Mouse (Mus musculus) heart, embryonic 10.5 days (tissue): ENCODE data around the gene Styk1. TPM values are rescaled to one million over a fixed set of nuclear protein-coding genes. Genes with fewer than 3 reads are reported as not detected.

ENCODE experiments used
- DNase-seq: peaks from one replicate; pipeline ENCODE4 v3.0.0-alpha.2; 2017; ENCODE audit warnings: low spot score
- H3K27ac ChIP-seq: fragments of 300-500 bp; sonication (generic); 2 replicates; pipeline ENCODE4 v1.5.1; 2016; ENCODE audit warnings: mild to moderate bottlenecking
- H3K27me3 ChIP-seq: fragments of 300-500 bp; sonication (generic); 2 replicates; pipeline ENCODE4 v1.6.1; 2016; ENCODE audit warnings: mild to moderate bottlenecking; ENCODE audit not compliant: poor library complexity, insufficient read depth, severe bottlenecking
- H3K36me3 ChIP-seq: fragments of 300-500 bp; sonication (generic); 2 replicates; pipeline ENCODE4 v1.6.1; 2016; ENCODE audit warnings: mild to moderate bottlenecking, moderate library complexity
- H3K4me1 ChIP-seq: fragments of 300-500 bp; sonication (generic); 2 replicates; pipeline ENCODE4 v1.6.1; 2016; ENCODE audit warnings: mild to moderate bottlenecking
- H3K4me3 ChIP-seq: fragments of 300-500 bp; sonication (generic); 2 replicates; pipeline ENCODE4 v1.5.1; 2016; ENCODE audit warnings: mild to moderate bottlenecking, moderate library complexity
- H3K9me3 ChIP-seq: fragments of 300-500 bp; sonication (generic); 2 replicates; pipeline ENCODE4 v1.6.1; 2016; ENCODE audit warnings: mild to moderate bottlenecking, moderate library complexity
- WGBS: fragments of 180-500 bp; shearing (Covaris S2); methylation state at CpG from one replicate; pipeline ENCODE4 v1.1.7; 2016; 5-methylcytosine and 5-hydroxymethylcytosine counted together
- polyA plus RNA-seq: library from polyadenylated mRNA; unstranded; fragments of >200 nt; fragmentation: Nextera tagmentation; extraction: Ambion mirVana; gene quantifications from 2 replicates; pipeline ENCODE4 v1.2.1, GENCODE M21; 2016

The Styk1 gene
- polyA plus RNA-seq, 1 experiment from 2014 or later = 1.0 TPM

DNA sequence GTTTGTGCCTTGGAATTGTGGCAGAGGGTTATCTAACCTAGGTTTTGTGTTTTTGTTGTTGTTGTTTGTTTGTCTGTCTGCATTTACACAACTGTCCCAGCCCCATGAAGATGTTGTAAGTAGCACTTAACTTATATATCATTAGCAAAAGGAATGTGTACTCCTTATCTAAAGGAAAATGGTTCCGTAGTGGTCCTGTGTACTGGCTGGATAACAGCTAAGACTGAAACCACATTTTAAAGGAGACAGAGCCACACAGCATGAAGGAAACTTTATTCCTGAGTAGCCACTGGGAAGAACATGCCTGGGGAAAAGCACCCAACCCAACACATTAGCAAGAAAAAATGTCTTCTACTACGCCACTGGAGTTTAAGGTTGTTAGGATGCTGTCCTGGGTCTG is 6.1 kb upstream of the Styk1 start:
- WGBS = 71% methylated on average over 2 of the region's 2 CpGs
- DNase-seq = no peak

DNA sequence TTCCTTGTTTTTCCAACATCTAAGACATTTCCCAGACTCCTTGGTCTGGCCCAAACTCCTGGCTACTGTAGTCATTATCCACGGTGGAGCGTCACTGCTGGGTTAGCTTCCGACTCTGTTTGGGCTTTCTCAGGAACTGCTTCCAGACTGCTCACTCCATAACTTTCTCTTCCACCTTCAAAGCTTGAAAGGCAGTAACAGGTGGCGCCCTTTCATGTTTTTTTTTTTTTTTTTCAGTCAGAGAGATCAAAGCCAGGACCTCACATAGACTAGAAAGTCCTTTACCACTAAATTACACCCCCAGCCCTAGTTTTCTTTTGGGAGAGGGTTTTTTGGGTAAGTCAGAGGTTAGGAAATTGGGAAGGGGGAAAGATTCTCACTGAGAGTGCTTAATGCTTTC is 1.5 kb upstream of the Styk1 start:
- H3K27me3 ChIP-seq = no peaks in the 10 kb centered on the region
- no peaks in the 10 kb centered on the region for H3K9me3 ChIP-seq
- H3K4me3 ChIP-seq = no peak overlapping the region
- no peak overlapping the region for H3K27ac ChIP-seq
- H3K4me1 ChIP-seq = 0 out of 2 replicates have a peak, but pooled peaks cover 3% of the 10 kb centered on the region
- WGBS = 51% methylated on average over 4 of the region's 4 CpGs
- DNase-seq = no peak
- H3K36me3 ChIP-seq = no peaks in the 10 kb centered on the region

More for the DNA sequence above, 6.1 kb upstream of the Styk1 start:
- Histone ChIP-seq H3K4me3 (no peak overlapping the region), H3K9me3 (no peaks in the 10 kb centered on the region), H3K4me1 (no peaks in the 10 kb centered on the region), H3K27ac (no peak overlapping the region), H3K27me3 (no peaks in the 10 kb centered on the region), H3K36me3 (peaks cover 13% of the 10 kb centered on the region)

DNA sequence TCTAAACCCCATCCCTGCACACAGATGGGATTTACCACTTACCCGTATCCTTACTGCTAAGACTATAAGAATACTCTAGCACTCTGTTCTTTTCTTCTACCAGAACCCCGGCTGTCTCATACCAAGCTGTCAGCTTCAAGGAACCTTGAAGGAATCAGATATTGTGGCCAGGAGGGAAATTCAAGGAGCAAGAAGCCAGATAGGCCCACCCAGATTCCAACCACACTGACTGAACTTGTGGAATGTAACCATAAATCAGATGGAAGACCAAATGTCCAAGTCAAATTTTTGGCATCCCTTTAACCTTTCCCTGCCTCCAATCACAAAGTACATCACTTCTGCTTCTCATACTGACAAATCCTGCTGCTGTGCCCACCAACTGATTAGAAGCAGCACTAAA is 6.4 kb downstream of the Styk1 start:
- Histone ChIP-seq H3K27ac (no peak overlapping the region), H3K4me1 (no peaks in the 10 kb centered on the region), H3K9me3 (no peaks in the 10 kb centered on the region), H3K27me3 (no peaks in the 10 kb centered on the region), H3K36me3 (no peaks in the 10 kb centered on the region), H3K4me3 (no peak overlapping the region)
- DNase-seq = no peak
- WGBS = 81% methylated on average over 2 of the region's 2 CpGs

DNA sequence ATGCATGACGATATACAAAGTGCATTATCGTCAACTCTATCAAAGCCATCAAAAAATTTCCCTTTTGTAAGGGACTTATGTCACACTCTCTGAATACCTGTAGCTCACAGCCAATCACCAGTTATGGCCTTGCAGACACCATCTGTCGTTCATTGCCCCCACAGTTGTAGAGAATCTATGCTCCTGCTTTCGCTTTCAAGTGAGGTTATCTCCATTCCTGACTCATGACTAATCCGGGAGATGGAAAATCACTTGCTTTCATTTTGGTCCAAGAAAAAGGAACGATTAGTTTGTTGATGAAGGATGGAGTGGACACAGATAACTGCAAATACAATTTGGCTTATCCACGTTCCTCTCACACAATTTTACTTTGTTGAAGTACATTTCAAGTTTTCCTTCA is 9.1 kb downstream of the Styk1 start:
- Histone ChIP-seq H3K4me1 (no peaks in the 10 kb centered on the region), H3K4me3 (no peak overlapping the region), H3K27ac (no peak overlapping the region), H3K27me3 (no peaks in the 10 kb centered on the region), H3K36me3 (no peaks in the 10 kb centered on the region), H3K9me3 (no peaks in the 10 kb centered on the region)
- DNase-seq = no peak
- WGBS = 66% methylated on average over 7 of the region's 7 CpGs

DNA sequence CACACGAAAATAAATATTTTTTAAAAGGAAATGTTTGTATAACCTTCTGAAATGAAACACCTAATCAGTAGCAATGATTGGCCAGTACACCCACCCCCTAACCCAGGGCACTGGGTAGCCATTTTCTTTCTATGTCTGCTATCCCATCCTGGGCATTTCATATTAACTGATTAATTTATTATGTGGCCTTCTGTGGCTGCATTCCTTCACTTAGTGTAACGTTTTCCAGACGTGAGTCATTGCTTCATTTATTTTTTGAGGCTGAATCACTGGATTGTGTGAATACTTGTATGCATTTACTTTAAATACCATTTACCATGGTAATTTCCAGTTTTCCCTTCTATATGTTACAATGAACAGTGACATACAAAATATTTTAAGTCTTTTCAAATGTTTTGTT is 13.3 kb downstream of the Styk1 start:
- H3K9me3 ChIP-seq = no peaks in the 10 kb centered on the region
- 60% methylated on average over 3 of the region's 3 CpGs for WGBS
- no peaks in the 10 kb centered on the region for H3K4me1 ChIP-seq
- no peaks in the 10 kb centered on the region for H3K36me3 ChIP-seq
- H3K27me3 ChIP-seq = no peaks in the 10 kb centered on the region
- H3K27ac ChIP-seq = no peak overlapping the region
- no peak for DNase-seq
- H3K4me3 ChIP-seq = no peak overlapping the region

DNA sequence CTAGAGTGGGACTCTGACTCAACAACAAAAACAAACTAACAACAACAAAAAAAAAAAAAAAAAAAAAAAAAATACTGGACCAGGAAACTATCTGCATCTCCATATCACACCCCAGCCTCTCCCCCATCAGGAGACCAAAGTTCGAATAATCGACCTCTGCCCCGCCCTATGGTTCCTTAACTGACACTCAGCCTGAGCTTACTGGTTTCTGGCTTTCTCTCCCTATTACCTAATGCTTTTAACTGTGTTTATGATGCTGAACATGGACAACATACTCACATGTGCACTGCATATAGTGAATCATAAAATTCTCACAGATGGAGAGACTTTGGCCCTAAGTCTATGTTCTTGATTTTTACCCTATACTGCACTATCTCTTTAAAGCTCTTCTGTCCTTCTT is 14.1 kb downstream of the Styk1 start:
- 76% methylated on average over 3 of the region's 3 CpGs for WGBS
- no peak for DNase-seq

DNA sequence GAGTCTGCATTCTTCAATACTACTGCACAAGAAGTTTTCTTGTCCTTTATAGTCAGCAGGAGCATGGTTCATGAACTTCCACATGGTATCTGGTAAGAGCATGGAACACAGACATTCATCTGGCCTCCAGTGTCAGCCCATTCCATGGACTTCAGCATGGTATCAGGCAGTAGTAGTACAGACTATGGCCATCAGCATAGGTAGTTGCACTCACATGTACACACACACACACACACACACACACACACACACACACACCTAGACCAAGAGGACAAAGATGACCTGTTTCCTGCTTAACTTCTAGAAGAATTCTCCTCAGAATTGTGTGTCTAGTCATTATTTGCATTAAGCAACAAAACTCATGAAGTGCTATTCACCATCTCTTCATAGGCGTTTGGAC is 14.6 kb downstream of the Styk1 start:
- Histone ChIP-seq H3K4me3 (no peak overlapping the region), H3K36me3 (no peaks in the 10 kb centered on the region), H3K27ac (no peak overlapping the region), H3K4me1 (no peaks in the 10 kb centered on the region), H3K27me3 (no peaks in the 10 kb centered on the region), H3K9me3 (no peaks in the 10 kb centered on the region)
- 56% methylated on average over 1 of the region's 1 CpGs for WGBS
- DNase-seq = no peak

More for the DNA sequence above, 14.1 kb downstream of the Styk1 start:
- Histone ChIP-seq H3K9me3 (no peaks in the 10 kb centered on the region), H3K27ac (no peak overlapping the region), H3K27me3 (no peaks in the 10 kb centered on the region), H3K4me1 (no peaks in the 10 kb centered on the region), H3K36me3 (no peaks in the 10 kb centered on the region), H3K4me3 (no peak overlapping the region)

DNA sequence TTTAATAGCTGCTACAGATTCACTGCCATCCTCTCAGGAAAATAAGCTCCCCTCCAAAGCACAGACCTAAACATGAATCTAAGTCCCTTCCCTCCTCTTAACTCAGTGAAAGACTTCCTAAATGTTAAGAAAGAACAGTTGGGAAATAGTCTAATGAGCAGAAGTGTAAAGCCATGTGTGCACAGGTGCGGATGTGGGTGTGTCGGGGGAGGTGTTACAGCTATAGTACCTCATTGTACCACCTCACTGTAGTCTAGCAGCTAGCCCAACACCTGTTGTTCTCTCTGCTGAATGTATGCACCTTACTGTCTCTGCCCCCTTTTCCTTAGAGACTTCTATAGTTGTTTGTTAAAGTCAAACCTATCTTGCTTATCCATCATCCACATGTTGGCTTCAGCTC is 26.3 kb downstream of the Styk1 start:
- no peak overlapping the region for H3K4me3 ChIP-seq
- H3K36me3 ChIP-seq = no peaks in the 10 kb centered on the region
- DNase-seq = no peak
- H3K27ac ChIP-seq = no peak overlapping the region
- 78% methylated on average over 2 of the region's 2 CpGs for WGBS
- H3K9me3 ChIP-seq = no peaks in the 10 kb centered on the region
- no peaks in the 10 kb centered on the region for H3K4me1 ChIP-seq
- H3K27me3 ChIP-seq = no peaks in the 10 kb centered on the region

DNA sequence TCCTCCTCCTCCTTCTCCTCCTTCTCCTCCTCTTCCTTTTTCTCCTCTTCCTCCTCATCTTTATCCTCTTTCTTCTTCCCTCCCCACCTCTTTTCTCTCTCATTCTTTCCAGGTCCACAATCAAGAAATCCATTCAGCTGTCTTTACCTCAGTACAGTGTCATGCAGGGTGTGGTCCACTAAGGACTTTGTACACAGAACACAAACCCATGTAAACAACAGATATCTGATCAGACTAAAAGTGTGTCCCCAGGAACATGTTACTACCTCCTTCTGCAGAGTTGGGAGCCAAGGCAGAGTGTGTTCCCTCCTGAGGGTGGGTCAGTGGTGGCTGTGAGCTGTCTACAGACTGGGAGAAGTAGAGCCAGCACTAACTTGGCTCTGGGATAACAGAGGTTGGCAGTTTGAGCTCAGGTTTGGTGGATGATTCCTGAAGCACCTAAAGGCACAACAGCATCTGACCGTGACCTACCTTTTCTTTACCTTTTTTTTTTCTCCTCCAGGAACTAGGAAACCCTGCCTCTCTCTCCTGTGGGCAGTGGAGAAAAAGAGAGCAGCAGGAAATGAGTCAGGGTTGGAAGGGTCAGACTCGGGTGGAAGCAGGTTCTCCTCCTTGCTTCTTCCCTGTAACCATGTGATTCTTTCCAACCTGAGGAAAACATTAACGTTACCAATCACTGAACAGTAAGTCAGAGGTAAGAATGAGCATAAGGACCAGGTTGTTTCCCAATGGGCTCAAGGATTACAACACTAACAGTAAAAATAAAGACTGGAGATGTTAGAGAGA is 31.4 kb downstream of the Styk1 start:
- no peak overlapping the region for H3K4me3 ChIP-seq
- no peak for DNase-seq
- no peak overlapping the region for H3K27ac ChIP-seq
- 64% methylated on average over 3 of the region's 3 CpGs for WGBS
- H3K4me1 ChIP-seq = no peaks in the 10 kb centered on the region
- H3K27me3 ChIP-seq = no peaks in the 10 kb centered on the region
- no peaks in the 10 kb centered on the region for H3K36me3 ChIP-seq
- no peaks in the 10 kb centered on the region for H3K9me3 ChIP-seq

DNA sequence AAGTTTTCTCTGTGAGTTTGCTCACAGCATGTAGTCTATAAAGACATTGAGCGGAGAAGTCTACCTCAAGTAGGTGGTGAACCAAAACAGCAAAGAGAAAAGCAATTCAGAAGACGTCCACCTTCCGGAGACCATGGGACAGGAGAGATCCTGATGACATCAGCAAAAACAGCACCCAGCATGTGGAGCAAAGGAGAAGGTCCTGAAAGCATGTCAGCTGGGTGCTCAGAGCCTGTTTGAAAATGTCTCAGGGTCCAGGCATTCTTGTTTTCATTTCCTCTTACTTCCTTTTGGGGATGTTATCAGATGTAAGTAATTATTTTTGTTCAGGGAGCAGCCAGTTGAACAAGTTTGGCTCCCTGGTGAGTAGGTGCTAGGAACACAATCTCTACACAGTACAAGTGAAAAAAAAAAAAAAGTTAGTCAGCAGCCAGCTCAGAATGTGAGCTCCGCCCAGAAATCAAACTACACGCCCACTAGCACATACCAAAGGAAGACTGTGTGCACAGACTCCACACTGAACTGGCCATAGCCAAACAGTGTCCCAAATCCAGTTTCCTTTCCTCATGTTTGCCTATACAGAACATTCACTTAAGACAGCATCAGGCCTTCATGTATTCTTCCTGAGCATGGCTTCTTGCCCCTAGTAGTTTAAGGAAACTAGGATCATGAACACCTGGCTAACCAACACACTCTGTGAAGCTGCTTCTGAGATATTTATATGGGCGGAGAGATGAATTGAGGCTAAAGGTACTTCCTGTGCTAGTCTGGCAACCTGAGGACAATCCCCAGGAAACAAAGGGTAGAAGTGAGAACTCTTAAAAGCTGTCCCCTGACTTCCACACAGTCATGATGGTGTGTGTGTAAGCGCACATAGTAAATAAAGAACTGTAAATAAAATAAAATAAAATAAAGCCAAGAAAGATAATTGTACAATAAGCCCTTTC is 37.0 kb downstream of the Styk1 start:
- 76% methylated on average over 7 of the region's 7 CpGs for WGBS

DNA sequence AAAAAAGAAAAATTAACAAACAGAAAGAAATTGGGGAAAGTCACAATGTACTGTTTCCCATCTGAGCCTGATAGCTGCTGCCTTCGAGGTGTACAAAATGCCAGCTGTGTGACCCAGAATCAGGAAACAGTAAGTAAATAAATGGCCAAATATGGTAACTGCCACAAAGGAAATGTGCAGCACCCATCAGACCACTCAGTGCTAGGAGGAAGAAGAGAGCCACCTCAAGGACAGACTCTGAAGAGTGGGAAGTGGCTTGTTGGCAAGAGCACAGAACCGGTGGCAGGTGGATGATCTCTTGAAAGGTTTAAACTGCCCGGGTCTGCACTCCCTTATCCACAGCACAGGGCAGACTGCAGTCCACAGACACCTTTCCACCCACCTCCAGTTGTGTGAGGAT is 45.4 kb downstream of the Styk1 start:
- Histone ChIP-seq H3K27ac (no peak overlapping the region), H3K36me3 (no peaks in the 10 kb centered on the region), H3K4me3 (no peak overlapping the region), H3K27me3 (no peaks in the 10 kb centered on the region), H3K4me1 (no peaks in the 10 kb centered on the region), H3K9me3 (no peaks in the 10 kb centered on the region)
- WGBS = 70% methylated on average over 3 of the region's 3 CpGs
- no peak for DNase-seq

More for the DNA sequence above, 37.0 kb downstream of the Styk1 start:
- Histone ChIP-seq H3K27ac (no peak overlapping the region), H3K4me3 (no peak overlapping the region), H3K9me3 (no peaks in the 10 kb centered on the region), H3K36me3 (no peaks in the 10 kb centered on the region), H3K4me1 (no peaks in the 10 kb centered on the region), H3K27me3 (no peaks in the 10 kb centered on the region)
- DNase-seq = no peak

DNA sequence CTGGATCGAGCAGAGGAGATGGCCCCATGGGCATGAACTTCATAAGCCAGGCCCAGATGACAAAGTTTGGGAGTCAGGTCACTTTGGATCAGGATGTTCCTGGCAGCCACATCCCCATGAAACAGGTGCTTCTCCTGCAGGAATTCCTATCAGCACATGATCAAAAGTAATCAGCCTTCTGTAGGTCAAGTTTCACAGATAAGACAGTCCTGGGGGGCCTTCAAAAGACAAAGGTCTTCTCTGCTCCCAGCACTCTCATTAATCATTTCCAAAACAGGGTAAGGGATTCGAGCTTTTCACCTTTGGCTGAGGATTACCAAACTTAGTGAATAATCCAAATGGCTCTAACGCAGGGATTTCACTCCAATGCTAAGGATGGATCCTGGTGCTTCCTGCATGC is 48.6 kb downstream of the Styk1 start:
- Histone ChIP-seq H3K4me3 (no peak overlapping the region), H3K9me3 (no peaks in the 10 kb centered on the region), H3K27ac (no peak overlapping the region), H3K27me3 (no peaks in the 10 kb centered on the region), H3K36me3 (no peaks in the 10 kb centered on the region), H3K4me1 (no peaks in the 10 kb centered on the region)
- DNase-seq = no peak
- 70% methylated on average over 3 of the region's 3 CpGs for WGBS

DNA sequence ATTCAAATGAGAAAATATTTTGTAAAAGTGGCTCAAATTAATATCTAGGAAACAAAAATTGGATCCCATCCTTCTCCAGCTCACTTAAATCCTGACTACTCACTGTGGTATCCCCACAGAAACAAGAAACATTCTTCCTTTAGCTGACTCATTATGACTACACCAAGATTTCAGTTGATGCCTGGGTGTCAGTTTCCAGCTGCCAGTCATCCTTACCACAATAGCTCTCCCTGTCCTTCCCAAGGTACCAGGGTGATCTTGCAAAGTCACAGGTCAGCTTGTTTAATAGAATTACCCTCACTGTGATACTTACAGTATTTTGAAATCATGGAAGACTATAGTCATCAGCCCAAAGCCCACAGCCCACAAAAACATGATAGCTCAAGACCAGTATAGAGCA is 54.9 kb downstream of the Styk1 start:
- no peak overlapping the region for H3K27ac ChIP-seq
- H3K4me1 ChIP-seq = no peaks in the 10 kb centered on the region
- H3K4me3 ChIP-seq = no peak overlapping the region
- H3K9me3 ChIP-seq = no peaks in the 10 kb centered on the region
- no peaks in the 10 kb centered on the region for H3K36me3 ChIP-seq
- no peaks in the 10 kb centered on the region for H3K27me3 ChIP-seq
- no peak for DNase-seq
